Mouse (Mus musculus): ENCODE measurements around the gene Slc25a35. TPM values are rescaled to one million over a fixed set of nuclear protein-coding genes. Genes with fewer than 3 reads are reported as not detected.
"Not testable (repeated sequence)": the region's sequence is repeated elsewhere in the genome, so short reads cannot be mapped to it uniquely, and the experiment has no call there.

Slc25a35 gene
- 170 and 220 TPM in 2 replicates for polyA plus RNA-seq (2012; ENCODE audit: insufficient read depth, insufficient read length, missing spikeins)

GRCm38 (mm10) chr11:68967337-68968282 is at the start of gene Slc25a35:
Gene Slc25a35, plus strand, starts transcription at chr11:68968131.
- H3K4me3 ChIP-seq (ENCODE audit: insufficient read depth, low read depth, low read length) = peak within 1 kb of the TSS; percentile 87
- H3K4me1 ChIP-seq (ENCODE audit: control insufficient read depth, insufficient read depth, insufficient read length, low read length) = peaks cover 14% of the 10 kb centered on the region
- H3K27ac ChIP-seq (replicated peaks; ENCODE audit: low read depth, low read length) = peak within 1 kb of the TSS; percentile 89

- Histone ChIP-seq H3K4me3 (ENCODE audit: insufficient read depth, low read depth, low read length) (no peak overlapping the region), H3K27ac (replicated peaks; ENCODE audit: low read depth, low read length) (no peak overlapping the region), H3K4me1 (ENCODE audit: control insufficient read depth, insufficient read depth, insufficient read length, low read length) (no peaks in the 10 kb centered on the region)
These were observed 44.7 kb upstream of the Slc25a35 start for GRCm38 (mm10) chr11:68923191-68923590.

- Histone ChIP-seq H3K4me1 (ENCODE audit: control insufficient read depth, insufficient read depth, insufficient read length, low read length) (no peaks in the 10 kb centered on the region), H3K27ac (replicated peaks; ENCODE audit: low read depth, low read length) (no peak overlapping the region), H3K4me3 (ENCODE audit: insufficient read depth, low read depth, low read length) (no peak overlapping the region)
These were observed 43.2 kb upstream of the Slc25a35 start for GRCm38 (mm10) chr11:68924749-68925148.

- Histone ChIP-seq H3K27ac (replicated peaks; ENCODE audit: low read depth, low read length) (no peak within 1 kb of the TSS), H3K4me3 (ENCODE audit: insufficient read depth, low read depth, low read length) (no peak within 1 kb of the TSS), H3K4me1 (ENCODE audit: control insufficient read depth, insufficient read depth, insufficient read length, low read length) (no peaks in the 10 kb centered on the region)
These were observed 41.0 kb upstream of the Slc25a35 start, which contains the start of gene Odf4 for GRCm38 (mm10) chr11:68926981-68927380. Gene Odf4, minus strand, starts transcription at chr11:68927081.

DNA sequence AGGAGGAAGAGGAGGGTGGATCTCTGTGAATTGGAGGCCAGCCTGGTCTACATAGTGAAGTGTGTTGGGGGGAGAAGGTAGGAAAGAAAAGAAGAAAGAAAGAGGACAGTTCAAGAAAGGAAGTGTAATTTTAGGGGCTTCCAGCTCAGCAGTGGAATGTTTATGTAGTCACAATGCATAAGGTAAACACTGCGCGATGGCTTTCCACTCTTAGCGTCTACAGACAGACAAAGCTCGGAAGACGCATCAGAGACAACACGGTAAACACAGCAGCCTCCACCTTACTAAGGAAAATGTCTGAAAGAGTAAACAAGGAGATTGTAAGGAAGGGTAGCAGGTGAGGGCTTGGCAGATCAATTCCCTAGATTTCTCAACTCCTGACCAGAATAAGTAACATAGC is 38.0 kb upstream of the Slc25a35 start:
- H3K4me1 ChIP-seq (ENCODE audit: control insufficient read depth, insufficient read depth, insufficient read length, low read length) = no peaks in the 10 kb centered on the region
- no peak overlapping the region for H3K4me3 ChIP-seq (ENCODE audit: insufficient read depth, low read depth, low read length)
- H3K27ac ChIP-seq (replicated peaks; ENCODE audit: low read depth, low read length) = no peak overlapping the region

DNA sequence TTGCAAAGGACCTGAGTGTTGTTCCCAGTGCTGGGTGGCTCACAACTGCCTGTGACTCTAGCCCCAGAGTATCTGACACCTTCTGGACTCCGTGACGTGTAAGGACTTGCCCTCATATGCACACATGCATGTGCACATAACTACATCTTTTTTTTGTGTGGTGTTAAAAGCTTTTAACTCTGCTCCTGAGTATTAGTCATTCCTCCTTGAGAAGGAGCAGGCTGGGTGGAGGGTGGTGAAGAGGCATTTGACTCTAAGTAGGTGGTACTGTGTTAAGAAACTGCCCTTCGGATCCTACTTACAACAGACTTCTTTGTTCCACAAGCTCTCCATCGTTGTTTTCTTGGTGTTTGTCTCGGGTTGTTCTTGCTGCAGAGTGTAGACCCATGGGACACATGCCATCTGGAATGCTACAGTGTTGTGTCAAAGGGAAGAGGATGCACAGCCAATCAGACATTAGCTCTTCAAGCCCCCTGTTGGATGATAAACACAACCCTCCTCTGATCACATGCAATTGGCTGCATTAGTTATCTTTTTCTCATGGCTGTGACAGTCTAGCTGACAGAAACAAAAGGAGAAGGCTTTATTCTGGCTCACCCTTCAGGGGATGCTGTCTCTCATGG is 33.9 kb upstream of the Slc25a35 start:
- Histone ChIP-seq H3K4me1 (ENCODE audit: control insufficient read depth, insufficient read depth, insufficient read length, low read length) (no peaks in the 10 kb centered on the region), H3K4me3 (ENCODE audit: insufficient read depth, low read depth, low read length) (no peak overlapping the region), H3K27ac (replicated peaks; ENCODE audit: low read depth, low read length) (no peak overlapping the region)

GRCm38 (mm10) chr11:68936951-68937350 is 31.0 kb upstream of the Slc25a35 start:
- H3K4me3 ChIP-seq (ENCODE audit: insufficient read depth, low read depth, low read length); H3K4me1 ChIP-seq (ENCODE audit: control insufficient read depth, insufficient read depth, insufficient read length, low read length); H3K27ac ChIP-seq (replicated peaks; ENCODE audit: low read depth, low read length): not testable (repeated sequence)

GRCm38 (mm10) chr11:68939451-68940304 is 28.3 kb upstream of the Slc25a35 start:
- H3K4me1 ChIP-seq (ENCODE audit: control insufficient read depth, insufficient read depth, insufficient read length, low read length) = peaks cover 4% of the 10 kb centered on the region; the same call in 1 of the 2 replicates
- peak overlapping the region; percentile 62 for H3K4me3 ChIP-seq (ENCODE audit: insufficient read depth, low read depth, low read length)
- peak overlapping the region; percentile 57 for H3K27ac ChIP-seq (replicated peaks; ENCODE audit: low read depth, low read length)

DNA sequence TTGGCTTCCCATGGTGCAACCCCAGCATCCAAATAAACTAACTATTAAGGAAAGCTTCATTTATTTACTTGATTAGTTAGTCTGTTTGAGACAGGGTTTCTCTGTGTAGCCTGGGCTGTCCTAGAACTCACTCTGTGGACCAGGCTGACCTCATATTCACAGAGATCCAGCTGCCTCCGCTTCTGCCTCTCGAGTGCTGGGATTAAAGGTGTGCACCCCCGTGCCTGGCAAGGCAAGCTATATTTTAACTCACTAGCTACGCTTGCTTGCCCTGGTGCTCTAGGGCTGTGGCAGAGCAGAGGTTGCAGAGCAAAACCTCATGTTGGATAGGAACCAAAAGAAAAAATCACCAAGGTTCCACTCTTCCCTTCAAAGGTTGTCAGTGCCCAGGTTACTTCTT is 27.4 kb upstream of the Slc25a35 start:
- H3K27ac ChIP-seq (replicated peaks; ENCODE audit: low read depth, low read length) = no peak overlapping the region
- H3K4me3 ChIP-seq (ENCODE audit: insufficient read depth, low read depth, low read length) = no peak overlapping the region
- H3K4me1 ChIP-seq (ENCODE audit: control insufficient read depth, insufficient read depth, insufficient read length, low read length) = peaks cover 4% of the 10 kb centered on the region; the same call in 1 of the 2 replicates

DNA sequence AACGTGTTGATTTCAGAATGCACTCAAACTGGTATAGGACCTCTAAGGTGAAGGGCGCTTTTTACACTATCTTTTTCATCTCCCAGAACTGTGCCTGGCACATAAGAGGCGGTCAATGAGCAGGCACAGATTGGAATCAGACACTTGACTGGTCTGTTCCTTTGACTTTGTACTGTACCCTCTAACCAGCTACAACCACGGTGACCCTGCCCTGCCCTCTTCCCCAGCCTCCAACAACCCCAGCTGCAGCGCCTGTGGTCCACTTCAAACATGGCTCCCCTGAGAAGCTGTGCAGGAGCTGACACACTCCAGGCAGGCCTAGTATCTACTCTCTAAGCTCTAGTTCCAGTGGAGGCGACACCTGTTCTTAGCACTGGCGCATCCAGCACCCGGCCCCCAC is 25.2 kb upstream of the Slc25a35 start:
- no peak overlapping the region for H3K27ac ChIP-seq (replicated peaks; ENCODE audit: low read depth, low read length)
- peaks cover 4% of the 10 kb centered on the region; the same call in 1 of the 2 replicates for H3K4me1 ChIP-seq (ENCODE audit: control insufficient read depth, insufficient read depth, insufficient read length, low read length)
- no peak overlapping the region for H3K4me3 ChIP-seq (ENCODE audit: insufficient read depth, low read depth, low read length)

GRCm38 (mm10) chr11:68945245-68945644 is 22.7 kb upstream of the Slc25a35 start:
- Histone ChIP-seq H3K4me3 (ENCODE audit: insufficient read depth, low read depth, low read length) (no peak overlapping the region), H3K4me1 (ENCODE audit: control insufficient read depth, insufficient read depth, insufficient read length, low read length) (peaks cover 4% of the 10 kb centered on the region; the same call in 1 of the 2 replicates), H3K27ac (replicated peaks; ENCODE audit: low read depth, low read length) (no peak overlapping the region)

DNA sequence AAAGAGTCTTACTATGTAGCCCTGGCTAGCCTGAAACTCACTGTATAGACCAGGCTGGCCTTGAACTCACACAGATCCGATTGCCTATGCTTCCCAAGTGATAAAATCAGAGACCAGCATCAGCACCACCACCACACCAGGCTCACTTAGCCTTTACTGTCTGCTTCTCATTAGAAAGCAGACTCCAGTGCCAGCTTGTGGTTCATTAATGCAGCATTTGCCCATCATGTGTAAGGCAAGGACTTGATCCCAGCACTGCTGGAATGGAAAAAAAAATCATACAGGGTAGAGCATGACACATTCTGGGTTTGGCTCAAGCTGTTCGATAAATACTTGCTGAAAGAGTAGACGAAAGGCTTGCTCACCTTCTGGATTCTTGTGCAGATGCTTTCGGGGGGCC is 21.9 kb upstream of the Slc25a35 start:
- H3K27ac ChIP-seq (replicated peaks; ENCODE audit: low read depth, low read length) = no peak overlapping the region
- H3K4me3 ChIP-seq (ENCODE audit: insufficient read depth, low read depth, low read length) = no peak overlapping the region
- no peaks in the 10 kb centered on the region for H3K4me1 ChIP-seq (ENCODE audit: control insufficient read depth, insufficient read depth, insufficient read length, low read length)

GRCm38 (mm10) chr11:68946806-68947440 is 21.0 kb upstream of the Slc25a35 start:
- no peaks in the 10 kb centered on the region for H3K4me1 ChIP-seq (ENCODE audit: control insufficient read depth, insufficient read depth, insufficient read length, low read length)
- H3K27ac ChIP-seq (replicated peaks; ENCODE audit: low read depth, low read length) = no peak overlapping the region
- no peak overlapping the region for H3K4me3 ChIP-seq (ENCODE audit: insufficient read depth, low read depth, low read length)

DNA sequence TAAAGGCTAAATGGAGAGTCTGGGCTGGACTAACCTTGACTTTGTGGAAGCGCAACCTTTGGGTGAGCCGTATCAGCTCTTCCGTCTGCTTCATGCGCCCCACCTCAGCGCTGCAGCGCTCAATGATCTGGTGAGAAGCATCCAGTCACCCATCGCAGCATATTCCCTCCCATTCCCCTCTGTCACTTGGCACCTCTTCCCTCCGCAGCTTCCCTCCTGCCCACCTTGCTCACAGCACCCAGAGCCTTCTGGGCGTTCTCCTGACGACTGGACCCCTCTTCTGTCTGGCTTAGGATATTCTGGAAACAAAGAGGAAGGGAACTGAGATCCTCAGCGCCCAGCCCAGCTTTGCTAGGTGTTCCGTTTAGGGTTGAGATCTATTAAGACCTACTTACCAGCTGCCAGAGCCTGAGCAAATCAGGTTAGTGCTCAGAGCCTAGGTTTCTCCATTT is 20.4 kb upstream of the Slc25a35 start:
- Histone ChIP-seq H3K4me1 (ENCODE audit: control insufficient read depth, insufficient read depth, insufficient read length, low read length) (no peaks in the 10 kb centered on the region), H3K27ac (replicated peaks; ENCODE audit: low read depth, low read length) (no peak overlapping the region), H3K4me3 (ENCODE audit: insufficient read depth, low read depth, low read length) (no peak overlapping the region)
